In the genomic region with DNA sequence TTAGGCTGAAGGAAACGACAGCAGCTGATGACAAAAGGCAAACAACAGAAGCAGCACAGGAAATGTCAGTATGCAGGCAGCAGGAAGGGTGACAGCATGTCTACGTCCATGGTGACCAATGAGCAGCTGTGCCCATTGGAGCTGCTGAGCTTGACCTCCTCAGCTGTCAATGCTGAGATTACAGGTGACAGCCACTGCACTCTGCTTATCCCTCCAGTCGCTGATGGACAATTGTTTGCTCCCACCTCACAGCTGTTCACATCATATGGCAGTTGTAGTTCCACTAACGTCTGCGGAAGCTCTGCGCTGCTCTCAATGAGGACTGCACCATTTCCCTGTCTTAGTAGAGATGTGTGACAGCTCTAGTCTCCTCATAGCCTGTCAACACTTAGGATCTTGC, we compare ENCODE assay signal across 12 mouse cellular contexts. TPM values are rescaled to one million over a fixed set of nuclear protein-coding genes. Genes with fewer than 3 reads are reported as not detected.
DNase-seq lines count a peak whose midpoint lies in the region; ATAC-seq and TF ChIP-seq lines count a peak whose summit lies in the region.
"Had no signal": no experiment of that assay in that cellular context is flagged by ENCODE, and none has a peak within 500 bp of the region (broad histone marks: within the 10 kb centered on the region; RNA-seq: fewer than 3 reads in every experiment).

No protein-coding gene starts in this region.

- no peak overlapping the region for H3K4me2 ChIP-seq in forebrain, embryonic 15.5 days (replicated peaks)
- H3K4me2 ChIP-seq in forebrain, embryonic 11.5 days (ENCODE audit: low read depth, low read length, severe bottlenecking), result no peak overlapping the region
- H3K4me2 ChIP-seq in midbrain, postnatal 0 days (ENCODE audit: low read depth, low read length, poor library complexity, severe bottlenecking), result no peak overlapping the region
- no peak overlapping the region for H3K4me2 ChIP-seq in midbrain, embryonic 15.5 days
- H3K4me2 ChIP-seq: embryonic facial prominence, embryonic 13.5 days; heart, embryonic 13.5 days; hindbrain, embryonic 15.5 days had no signal

- no peak overlapping the region for H3K9ac ChIP-seq in forebrain, embryonic 15.5 days (replicated peaks)
- no peak overlapping the region for H3K9ac ChIP-seq in forebrain, embryonic 11.5 days (ENCODE audit: low read length)
- H3K9ac ChIP-seq in midbrain, postnatal 0 days (replicated peaks; ENCODE audit: low read length, poor library complexity, severe bottlenecking), result no peak overlapping the region
- no peak overlapping the region for H3K9ac ChIP-seq in midbrain, embryonic 15.5 days
- H3K9ac ChIP-seq: embryonic facial prominence, embryonic 13.5 days; heart, embryonic 13.5 days; hindbrain, embryonic 15.5 days had no signal

- no peaks in the 10 kb centered on the region for H3K27me3 ChIP-seq in forebrain, embryonic 15.5 days
- no peaks in the 10 kb centered on the region for H3K27me3 ChIP-seq in forebrain, embryonic 11.5 days (ENCODE audit: control insufficient read depth, insufficient read depth, low read length)
- H3K27me3 ChIP-seq in midbrain, postnatal 0 days (ENCODE audit: insufficient read depth, low read length), result no peaks in the 10 kb centered on the region
- H3K27me3 ChIP-seq in midbrain, embryonic 15.5 days (replicated peaks), result no peaks in the 10 kb centered on the region
- H3K27me3 ChIP-seq: embryonic facial prominence, embryonic 13.5 days; heart, embryonic 13.5 days; hindbrain, embryonic 15.5 days had no signal

- no peak overlapping the region for H3K4me3 ChIP-seq in forebrain, embryonic 15.5 days
- no peak overlapping the region for H3K4me3 ChIP-seq in forebrain, embryonic 11.5 days (ENCODE audit: low read depth, low read length)
- no peak overlapping the region for H3K4me3 ChIP-seq in layer of hippocampus, adult 2 months
- H3K4me3 ChIP-seq in midbrain, postnatal 0 days (ENCODE audit: low read depth, low read length), result no peak overlapping the region
- no peak overlapping the region for H3K4me3 ChIP-seq in midbrain, embryonic 15.5 days
- H3K4me3 ChIP-seq: embryonic facial prominence, embryonic 13.5 days; heart, embryonic 13.5 days; hindbrain, embryonic 15.5 days had no signal

- no peak for TF ChIP-seq CTCF in layer of hippocampus, adult 2 months (conservative IDR thresholded peaks at IDR 0.05)
- no peak for TF ChIP-seq CTCF in midbrain, postnatal 0 days (IDR thresholded peaks at IDR 0.05)

- 0 out of 2 replicates have a peak, but pooled peaks cover 9% of the 10 kb centered on the region for H3K36me3 ChIP-seq in forebrain, embryonic 15.5 days
- peaks cover 3% of the 10 kb centered on the region; the same call in 1 of the 2 replicates for H3K36me3 ChIP-seq in forebrain, embryonic 11.5 days (ENCODE audit: control insufficient read depth, insufficient read depth, low read length)
- peaks cover 6% of the 10 kb centered on the region; the same call in 1 of the 2 replicates for H3K36me3 ChIP-seq in midbrain, postnatal 0 days (ENCODE audit: insufficient read depth, low read length)
- H3K36me3 ChIP-seq in midbrain, embryonic 15.5 days (replicated peaks), result no peaks in the 10 kb centered on the region; the same call in 1 of the 2 replicates
- H3K36me3 ChIP-seq: hindbrain, embryonic 15.5 days had no signal

- no peak for ATAC-seq in forebrain, embryonic 15.5 days (replicated peaks)
- ATAC-seq in forebrain, embryonic 11.5 days (replicated peaks; ENCODE audit: low FRiP score), result no peak
- no peak for ATAC-seq in midbrain, postnatal 0 days (ENCODE audit: low FRiP score)
- no peak for ATAC-seq in midbrain, embryonic 15.5 days (replicated peaks)

- 74% methylated on average over 6 of the region's 6 CpGs for WGBS in forebrain, embryonic 15.5 days
- WGBS in forebrain, embryonic 11.5 days, result 88% methylated on average over 6 of the region's 6 CpGs
- 70% methylated on average over 6 of the region's 6 CpGs for WGBS in midbrain, postnatal 0 days
- WGBS in midbrain, embryonic 15.5 days, result 76% methylated on average over 6 of the region's 6 CpGs

- H3K27ac ChIP-seq in forebrain, embryonic 15.5 days (replicated peaks), result peak overlapping the region; percentile 49
- H3K27ac ChIP-seq in forebrain, embryonic 11.5 days (ENCODE audit: low read depth, low read length), result no peak overlapping the region
- H3K27ac ChIP-seq in layer of hippocampus, adult 2 months, result peak overlapping the region; percentile 16; the same call in 1 of the 2 replicates
- no peak overlapping the region for H3K27ac ChIP-seq in midbrain, postnatal 0 days (ENCODE audit: low read depth, low read length)
- no peak overlapping the region for H3K27ac ChIP-seq in midbrain, embryonic 15.5 days
- H3K27ac ChIP-seq: embryonic facial prominence, embryonic 13.5 days; heart, embryonic 13.5 days; hindbrain, embryonic 15.5 days had no signal

- no peak for DNase-seq in forebrain, embryonic 11.5 days (ENCODE audit: low spot score)
- no peak for DNase-seq in layer of hippocampus, adult 2 months (ENCODE audit: low spot score in 2 of 2)
- no peak for DNase-seq in layer of hippocampus, adult 18-20 months (ENCODE audit: low spot score in 2 of 2)
- DNase-seq in midbrain, postnatal 0 days (ENCODE audit: low spot score), result peak; percentile 1
- no peak for DNase-seq in thymus, postnatal 4 days
- DNase-seq: gastrocnemius, postnatal 14 days; heart, postnatal 36 days had no signal

- H3K9me3 ChIP-seq in forebrain, embryonic 15.5 days, result no peaks in the 10 kb centered on the region
- no peaks in the 10 kb centered on the region for H3K9me3 ChIP-seq in forebrain, embryonic 11.5 days (ENCODE audit: control insufficient read depth, low read length)
- H3K9me3 ChIP-seq in midbrain, postnatal 0 days (ENCODE audit: low read length), result no peaks in the 10 kb centered on the region
- no peaks in the 10 kb centered on the region for H3K9me3 ChIP-seq in midbrain, embryonic 15.5 days
- H3K9me3 ChIP-seq: heart, embryonic 13.5 days; hindbrain, embryonic 15.5 days had no signal

- H3K4me1 ChIP-seq in forebrain, embryonic 15.5 days, result peaks cover 18% of the 10 kb centered on the region
- H3K4me1 ChIP-seq in forebrain, embryonic 11.5 days (replicated peaks; ENCODE audit: control insufficient read depth, insufficient read depth, low read length), result no peaks in the 10 kb centered on the region
- no peaks in the 10 kb centered on the region for H3K4me1 ChIP-seq in midbrain, postnatal 0 days (ENCODE audit: insufficient read depth, low read length)
- no peaks in the 10 kb centered on the region for H3K4me1 ChIP-seq in midbrain, embryonic 15.5 days
- H3K4me1 ChIP-seq: embryonic facial prominence, embryonic 13.5 days; hindbrain, embryonic 15.5 days had no signal

RNA-seq across cellular contexts. Expression of a gene that starts 9.8 kb away (rescaled TPM):
- 6.6 and 7.7 TPM in 2 replicates for polyA plus RNA-seq in forebrain, embryonic 15.5 days (2015; fragmentation: Nextera tagmentation; extraction: Ambion mirVana)
- 14.9 and 19.8 TPM in 2 replicates for polyA plus RNA-seq in forebrain, embryonic 11.5 days (2014; fragmentation: Nextera tagmentation; extraction: Ambion mirVana)
- 1 to 10 TPM; 6.4 to 6.9 TPM for total RNA-seq in layer of hippocampus, adult 2 months (2021)
- total RNA-seq in layer of hippocampus, adult 18-20 months (2021), result 1 to 10 TPM; 6.0 to 6.2 TPM
- total RNA-seq in midbrain, postnatal 0 days (2014; rRNA removed), result 7.4 and 15.5 TPM in 2 replicates
- polyA plus RNA-seq in midbrain, postnatal 0 days (2015; fragmentation: Nextera tagmentation; extraction: Ambion mirVana), result 4.2 and 4.8 TPM in 2 replicates
- 5.1 and 5.2 TPM in 2 replicates for polyA plus RNA-seq in midbrain, embryonic 15.5 days (2015; fragmentation: Nextera tagmentation; extraction: Ambion mirVana)

Comparison
In these comparisons a context has a peak if more than half of its experiments do, and no peak if none do; other contexts are left out.
1. H3K27ac ChIP-seq: peak in forebrain, embryonic 15.5 days (single experiment) and layer of hippocampus, adult 2 months (single experiment); none in forebrain, embryonic 11.5 days (single experiment), midbrain, postnatal 0 days (single experiment) and midbrain, embryonic 15.5 days (single experiment).